Mouse (Mus musculus) kidney, postnatal 0 days (tissue): Measurements from ENCODE around the gene Sprr3. TPM values are rescaled to one million over a fixed set of nuclear protein-coding genes. Genes with fewer than 3 reads are reported as not detected.
"Not testable (repeated sequence)": the region's sequence is repeated elsewhere in the genome, so short reads cannot be mapped to it uniquely, and the experiment has no call there.

Experiments
- ATAC-seq: fragments of 200-750 bp; cut with Nextera tagmentation; replicated peaks from 2 replicates; pipeline ENCODE4 v1.8.0; 2017; ENCODE audit warnings: low read depth, moderate number of reproducible peaks, moderate TSS enrichment, moderate library complexity; ENCODE audit not compliant: low FRiP score
- DNase-seq: peaks from one replicate; pipeline ENCODE4 v3.0.0-alpha.2; 2016; ENCODE audit warnings: low spot score
- H3K27ac ChIP-seq: fragments of 300-500 bp; sonication (generic); 2 replicates; pipeline ENCODE4 v1.5.1; 2014; ENCODE audit warnings: mild to moderate bottlenecking
- H3K27me3 ChIP-seq: fragments of 300-500 bp; sonication (generic); 2 replicates; pipeline ENCODE4 v1.6.1; 2014; ENCODE audit warnings: low read length, mixed read lengths; ENCODE audit not compliant: insufficient read depth
- H3K36me3 ChIP-seq: fragments of 300-500 bp; sonication (generic); 2 replicates; pipeline ENCODE4 v1.6.1; 2014; ENCODE audit warnings: low read length, mixed read lengths; ENCODE audit not compliant: insufficient read depth
- H3K4me1 ChIP-seq: fragments of 300-500 bp; sonication (generic); replicated peaks from 2 replicates; pipeline ENCODE4 v1.6.1; 2014; ENCODE audit warnings: antibody characterized with exemption, low read length, mixed read lengths; ENCODE audit not compliant: insufficient read depth
- H3K4me2 ChIP-seq: fragments of 300-500 bp; sonication (generic); 2 replicates; pipeline ENCODE4 v1.6.1; 2014; ENCODE audit warnings: mild to moderate bottlenecking, low read length, moderate library complexity, mixed read lengths
- H3K4me3 ChIP-seq: fragments of 300-500 bp; sonication (generic); replicated peaks from 2 replicates; pipeline ENCODE4 v1.5.1; 2014; ENCODE audit warnings: low read depth, low read length
- H3K9ac ChIP-seq: fragments of 300-500 bp; sonication (generic); 2 replicates; pipeline ENCODE4 v1.6.1; 2014; ENCODE audit warnings: low read depth, low read length
- H3K9me3 ChIP-seq: fragments of 300-500 bp; sonication (generic); replicated peaks from 2 replicates; pipeline ENCODE4 v1.6.1; 2016; ENCODE audit warnings: low read length, inconsistent platforms, mixed read lengths
- CTCF ChIP-seq: IDR thresholded peaks from 2 replicates; pipeline ENCODE4 v1.5.1; 2016; ENCODE audit warnings: antibody characterized with exemption, low read depth, mild to moderate bottlenecking, moderate library complexity
- WGBS: fragments of 180-500 bp; shearing (Covaris S2); extraction: QIAGEN DNeasy Blood & Tissue Kit; methylation state at CpG from one replicate; pipeline ENCODE4 v1.1.7; 2014; 5-methylcytosine and 5-hydroxymethylcytosine counted together
- polyA plus RNA-seq: library from polyadenylated mRNA; unstranded; fragments of >200 nt; fragmentation: Nextera tagmentation; extraction: Ambion mirVana; gene quantifications from 2 replicates; pipeline ENCODE4 v1.2.1, GENCODE M21; 2015

The Sprr3 gene
- 0.11 TPM in 1 of 2 replicates, not detected in the other for polyA plus RNA-seq

DNA sequence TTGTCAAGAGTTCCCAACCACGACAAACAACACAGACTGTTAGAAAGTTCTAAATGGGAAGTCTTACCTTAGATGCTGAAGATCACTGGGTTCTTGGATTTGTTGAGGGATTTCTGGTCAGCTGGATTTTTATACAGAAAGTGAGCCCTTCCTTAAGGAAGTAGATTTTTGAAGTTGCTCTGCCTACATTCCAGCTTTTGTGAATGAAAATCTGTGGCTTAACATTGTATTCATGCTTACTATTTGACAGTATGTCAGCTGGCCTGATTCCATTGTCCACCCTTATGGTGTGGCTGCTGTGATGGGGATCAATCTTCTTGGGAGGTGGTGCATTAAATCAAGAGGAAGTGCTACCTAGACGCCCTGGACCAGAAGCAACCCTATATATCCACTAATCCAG, at the start of gene Sprr3:
TSS of gene Sprr3 (minus strand) at position 101 of the 400 bp plus-strand sequence.
- Histone ChIP-seq H3K9ac (no peak within 1 kb of the TSS), H3K36me3 (no peaks in the 10 kb centered on the region), H3K9me3 (no peaks in the 10 kb centered on the region), H3K4me1 (no peaks in the 10 kb centered on the region), H3K4me2 (no peak within 1 kb of the TSS), H3K4me3 (no peak within 1 kb of the TSS), H3K27me3 (no peaks in the 10 kb centered on the region), H3K27ac (no peak within 1 kb of the TSS)
- WGBS: 53% methylated on average over 2 of the region's 2 CpGs
- TF ChIP-seq CTCF: no peak
- ATAC-seq (no peak), DNase-seq (no peak)

DNA sequence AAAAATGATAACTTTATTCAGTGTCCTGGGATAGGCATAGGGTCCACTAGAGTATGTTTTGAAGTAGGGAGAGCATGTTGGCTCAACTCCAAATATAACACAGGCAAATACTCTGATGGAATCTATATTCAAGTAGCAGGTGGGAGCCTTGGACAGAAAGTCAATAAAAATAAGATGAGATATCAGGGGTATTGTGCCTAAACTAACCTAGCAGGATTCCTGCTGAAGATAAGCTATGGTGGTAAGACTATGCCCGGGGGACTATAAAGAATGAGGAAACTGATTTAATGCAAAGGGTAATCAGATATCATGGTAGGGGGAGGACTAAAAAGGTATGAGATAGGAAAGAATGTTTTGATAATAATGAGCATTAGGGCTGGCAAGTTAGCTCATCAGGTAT, 49.7 kb upstream of the Sprr3 start:
- Histone ChIP-seq H3K36me3 (no peaks in the 10 kb centered on the region), H3K4me1 (no peaks in the 10 kb centered on the region), H3K9me3 (no peaks in the 10 kb centered on the region), H3K27me3 (no peaks in the 10 kb centered on the region), H3K27ac (no peak overlapping the region), H3K4me2 (no peak overlapping the region), H3K4me3 (no peak overlapping the region), H3K9ac (no peak overlapping the region)
- TF ChIP-seq CTCF: no peak
- WGBS: 80% methylated on average over 1 of the region's 1 CpGs
- ATAC-seq (no peak), DNase-seq (no peak)

DNA sequence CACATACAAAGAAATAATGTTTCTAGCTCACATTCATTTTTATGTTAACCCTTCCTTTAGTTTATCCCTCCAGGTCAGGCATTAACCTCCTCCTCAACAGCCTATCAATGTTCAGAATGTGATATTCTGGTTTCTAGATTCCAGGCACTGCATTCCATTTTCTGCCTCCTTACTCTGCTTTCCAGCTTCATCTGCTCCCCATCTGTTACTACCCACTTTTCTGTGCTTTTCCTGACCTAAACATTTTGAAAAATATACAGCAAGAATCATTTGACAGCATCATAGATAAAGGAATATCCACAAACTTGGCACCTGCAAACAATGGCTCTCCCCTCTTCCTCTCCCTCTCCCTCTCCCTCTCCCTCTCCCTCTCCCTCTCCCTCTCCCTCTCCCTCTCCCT, 45.0 kb upstream of the Sprr3 start:
- no peak for DNase-seq

DNA sequence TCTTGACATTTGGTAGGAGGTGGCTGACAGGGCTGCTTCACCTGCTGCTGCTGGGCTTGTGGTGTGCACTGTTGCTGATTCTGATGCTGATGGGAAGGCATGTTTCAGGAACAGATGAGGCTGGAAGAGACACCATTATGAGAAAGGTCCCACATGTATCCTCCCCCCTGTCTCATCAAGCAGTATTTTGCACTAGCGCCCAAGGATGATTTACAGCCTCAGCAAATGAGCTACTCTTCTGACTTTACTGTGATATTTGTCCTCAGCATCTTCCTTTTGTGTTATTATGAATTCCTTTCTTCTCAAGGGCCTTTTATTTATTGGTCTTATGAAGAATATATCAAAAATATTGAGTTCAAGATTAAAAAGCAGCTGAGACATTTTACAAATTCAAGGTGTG, 41.9 kb upstream of the Sprr3 start, which contains the start of gene Sprr4:
TSS of gene Sprr4 (minus strand) at position 101 of the 400 bp plus-strand sequence.
- Histone ChIP-seq H3K9me3 (no peaks in the 10 kb centered on the region), H3K4me3 (no peak within 1 kb of the TSS), H3K27ac (no peak within 1 kb of the TSS), H3K9ac (no peak within 1 kb of the TSS), H3K4me2 (no peak within 1 kb of the TSS), H3K4me1 (no peaks in the 10 kb centered on the region), H3K36me3 (no peaks in the 10 kb centered on the region), H3K27me3 (no peaks in the 10 kb centered on the region)
- TF ChIP-seq CTCF: no peak
- 74% methylated on average over 1 of the region's 1 CpGs for WGBS
- DNase-seq: no peak
- ATAC-seq: no peak

More for the DNA sequence above, 45.0 kb upstream of the Sprr3 start:
- Histone ChIP-seq H3K4me1 (no peaks in the 10 kb centered on the region), H3K27me3 (no peaks in the 10 kb centered on the region), H3K4me2 (no peak overlapping the region), H3K9me3 (no peaks in the 10 kb centered on the region), H3K9ac (no peak overlapping the region), H3K36me3 (no peaks in the 10 kb centered on the region), H3K27ac (no peak overlapping the region), H3K4me3 (no peak overlapping the region)
- no peak for TF ChIP-seq CTCF
- ATAC-seq: no peak

DNA sequence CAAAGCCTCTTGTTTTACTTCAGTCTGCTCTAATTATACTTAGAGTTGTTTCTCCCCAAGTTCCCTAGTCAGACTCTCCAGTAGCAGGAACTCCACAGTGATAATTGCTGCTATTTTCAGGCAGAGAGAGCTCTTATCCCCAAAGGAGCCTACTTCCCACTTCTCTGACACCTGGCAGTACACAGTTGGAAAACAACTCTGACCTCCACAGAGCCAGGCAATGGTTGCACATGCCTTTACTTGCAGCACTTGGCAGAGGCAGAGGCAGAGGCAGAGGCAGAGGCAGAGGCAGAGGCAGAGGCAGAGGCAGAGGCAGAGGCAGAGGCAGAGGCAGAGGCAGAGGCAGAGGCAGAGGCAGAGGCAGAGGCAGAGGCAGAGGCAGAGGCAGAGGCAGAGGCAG, 31.7 kb upstream of the Sprr3 start:
- not testable (repeated sequence) for DNase-seq, H3K36me3 ChIP-seq, H3K27ac ChIP-seq, H3K27me3 ChIP-seq, H3K9ac ChIP-seq, H3K4me2 ChIP-seq, H3K4me3 ChIP-seq, H3K9me3 ChIP-seq, ATAC-seq, H3K4me1 ChIP-seq

DNA sequence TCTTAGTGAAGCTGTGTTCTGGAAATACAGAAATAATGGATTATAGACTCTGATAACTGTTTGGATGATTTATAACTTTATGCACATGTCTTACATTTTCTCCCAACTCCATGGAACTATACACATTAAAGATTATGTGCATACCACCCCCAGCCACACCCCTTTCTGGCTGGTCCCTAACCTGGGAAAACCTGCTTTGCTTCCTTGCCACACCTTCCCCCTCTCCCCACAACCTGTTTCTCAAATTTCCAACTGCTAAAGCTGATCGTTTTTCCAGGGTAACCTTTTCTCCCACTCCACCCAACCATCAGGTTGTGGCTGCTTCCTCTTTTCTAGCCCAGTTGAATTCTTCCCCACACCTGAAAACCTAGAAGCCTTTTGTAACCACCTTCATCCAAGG, 27.8 kb upstream of the Sprr3 start:
- H3K9me3 ChIP-seq: no peaks in the 10 kb centered on the region
- no peak for TF ChIP-seq CTCF
- no peak overlapping the region for H3K4me2 ChIP-seq
- H3K27me3 ChIP-seq: no peaks in the 10 kb centered on the region
- H3K36me3 ChIP-seq: no peaks in the 10 kb centered on the region
- WGBS: 21% methylated on average over 1 of the region's 1 CpGs
- no peak overlapping the region for H3K4me3 ChIP-seq
- no peak overlapping the region for H3K9ac ChIP-seq
- ATAC-seq: no peak
- no peak overlapping the region for H3K27ac ChIP-seq
- no peaks in the 10 kb centered on the region for H3K4me1 ChIP-seq
- DNase-seq: no peak

DNA sequence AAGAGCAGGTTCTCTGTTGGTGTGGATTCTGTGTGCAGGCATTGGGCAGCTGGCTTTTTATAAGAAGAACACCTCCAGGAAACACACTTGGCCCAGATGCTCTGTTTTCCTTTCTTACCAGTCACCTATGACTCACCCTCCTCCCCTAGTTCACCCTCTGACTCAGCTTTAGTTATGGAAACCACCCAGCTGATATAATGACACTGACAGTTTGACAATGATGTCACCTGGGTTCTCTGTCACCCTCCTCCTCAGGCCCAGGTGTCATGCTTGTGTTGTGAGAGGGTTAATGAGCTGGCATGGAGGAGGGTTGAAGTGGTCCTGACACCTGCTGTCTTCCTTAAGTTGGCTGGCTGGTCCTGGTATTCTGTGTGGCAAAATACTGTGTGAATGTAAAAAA, 27.3 kb upstream of the Sprr3 start, which contains the start of gene Sprr1a:
TSS of gene Sprr1a (minus strand) at position 33 of the 400 bp plus-strand sequence.
- H3K9ac ChIP-seq: no peak within 1 kb of the TSS
- H3K4me2 ChIP-seq: no peak within 1 kb of the TSS
- H3K36me3 ChIP-seq: no peaks in the 10 kb centered on the region
- no peak for TF ChIP-seq CTCF
- DNase-seq (no peak), ATAC-seq (no peak)
- no peak within 1 kb of the TSS for H3K27ac ChIP-seq
- no peaks in the 10 kb centered on the region for H3K27me3 ChIP-seq
- H3K4me3 ChIP-seq: no peak within 1 kb of the TSS
- H3K9me3 ChIP-seq: no peaks in the 10 kb centered on the region
- no peaks in the 10 kb centered on the region for H3K4me1 ChIP-seq
